Mouse (Mus musculus) heart, embryonic 15.5 days (tissue): ENCODE results near the gene Dlgap4. TPM values are rescaled to one million over a fixed set of nuclear protein-coding genes. Genes with fewer than 3 reads are reported as not detected.

Experiments
- ATAC-seq: fragments of 200-750 bp; cut with Nextera tagmentation; replicated peaks from 2 replicates; pipeline ENCODE4 v1.8.0; 2017; ENCODE audit warnings: low read depth, moderate TSS enrichment; ENCODE audit not compliant: insufficient number of reproducible peaks, insufficient read depth, low FRiP score
- H3K27ac ChIP-seq: fragments of 300-500 bp; sonication (generic); 2 replicates; pipeline ENCODE4 v1.5.1; 2015; ENCODE audit warnings: mild to moderate bottlenecking, inconsistent platforms
- H3K27me3 ChIP-seq: fragments of 300-500 bp; sonication (generic); 2 replicates; pipeline ENCODE4 v1.6.1; 2015; ENCODE audit warnings: inconsistent platforms
- H3K36me3 ChIP-seq: fragments of 300-500 bp; sonication (generic); 2 replicates; pipeline ENCODE4 v1.6.1; 2015; ENCODE audit warnings: mild to moderate bottlenecking, inconsistent platforms
- H3K4me1 ChIP-seq: fragments of 300-500 bp; sonication (generic); replicated peaks from 2 replicates; pipeline ENCODE4 v1.6.1; 2015; ENCODE audit warnings: inconsistent platforms
- H3K4me2 ChIP-seq: fragments of 300-500 bp; sonication (generic); 2 replicates; pipeline ENCODE4 v1.6.1; 2015; ENCODE audit warnings: inconsistent platforms, mild to moderate bottlenecking, moderate library complexity
- H3K4me3 ChIP-seq: fragments of 300-500 bp; sonication (generic); 2 replicates; pipeline ENCODE4 v1.5.1; 2015; ENCODE audit warnings: mild to moderate bottlenecking, inconsistent platforms
- H3K9ac ChIP-seq: fragments of 300-500 bp; sonication (generic); 2 replicates; pipeline ENCODE4 v1.6.1; 2015; ENCODE audit warnings: mild to moderate bottlenecking, inconsistent platforms
- H3K9me3 ChIP-seq: fragments of 300-500 bp; sonication (generic); replicated peaks from 2 replicates; pipeline ENCODE4 v1.6.1; 2016; ENCODE audit warnings: inconsistent platforms
- WGBS: fragments of 180-500 bp; shearing (Covaris S2); methylation state at CpG from one replicate; pipeline ENCODE4 v1.1.7; 2015; ENCODE audit warnings: mixed read lengths; 5-methylcytosine and 5-hydroxymethylcytosine counted together
- polyA plus RNA-seq: library from polyadenylated mRNA; unstranded; fragments of >200 nt; fragmentation: Nextera tagmentation; extraction: Ambion mirVana; gene quantifications from 2 replicates; pipeline ENCODE4 v1.2.1, GENCODE M21; 2015

Gene Dlgap4
- polyA plus RNA-seq, 1 experiment from 2014 or later: 45.4 TPM

GRCm38 (mm10) chr2:156642931-156643330 lies 29.4 kb downstream of the Dlgap4 start:
- no peak overlapping the region for H3K9ac ChIP-seq
- peaks cover 49% of the 10 kb centered on the region for H3K27me3 ChIP-seq
- H3K36me3 ChIP-seq: no peaks in the 10 kb centered on the region
- H3K4me1 ChIP-seq: no peaks in the 10 kb centered on the region
- no peak for ATAC-seq
- H3K4me2 ChIP-seq: no peak overlapping the region
- no peak overlapping the region for H3K27ac ChIP-seq
- WGBS: 21% methylated on average over 4 of the region's 4 CpGs
- H3K4me3 ChIP-seq: no peak overlapping the region
- no peaks in the 10 kb centered on the region for H3K9me3 ChIP-seq

- Histone ChIP-seq H3K4me1 (no peaks in the 10 kb centered on the region), H3K27me3 (peaks cover 54% of the 10 kb centered on the region), H3K4me2 (no peak overlapping the region), H3K27ac (no peak overlapping the region), H3K9ac (no peak overlapping the region), H3K4me3 (no peak overlapping the region), H3K36me3 (no peaks in the 10 kb centered on the region), H3K9me3 (no peaks in the 10 kb centered on the region)
- ATAC-seq: no peak
- WGBS: 48% methylated on average over 3 of the region's 3 CpGs
Measured at GRCm38 (mm10) chr2:156643406-156643805, 29.9 kb downstream of the Dlgap4 start.

GRCm38 (mm10) chr2:156645145-156645544 lies 31.6 kb downstream of the Dlgap4 start:
- no peak overlapping the region for H3K4me3 ChIP-seq
- H3K36me3 ChIP-seq: no peaks in the 10 kb centered on the region
- H3K4me2 ChIP-seq: no peak overlapping the region
- peaks cover 63% of the 10 kb centered on the region for H3K27me3 ChIP-seq
- no peaks in the 10 kb centered on the region for H3K4me1 ChIP-seq
- WGBS: 68% methylated on average over 6 of the region's 6 CpGs
- no peaks in the 10 kb centered on the region for H3K9me3 ChIP-seq
- H3K9ac ChIP-seq: no peak overlapping the region
- no peak for ATAC-seq
- H3K27ac ChIP-seq: no peak overlapping the region

GRCm38 (mm10) chr2:156646877-156647276 lies 33.4 kb downstream of the Dlgap4 start:
- no peak overlapping the region for H3K4me3 ChIP-seq
- no peak overlapping the region for H3K9ac ChIP-seq
- H3K36me3 ChIP-seq: no peaks in the 10 kb centered on the region
- no peak overlapping the region for H3K4me2 ChIP-seq
- ATAC-seq: no peak
- no peaks in the 10 kb centered on the region for H3K4me1 ChIP-seq
- WGBS: 60% methylated on average over 5 of the region's 5 CpGs
- H3K27ac ChIP-seq: no peak overlapping the region
- H3K27me3 ChIP-seq: peaks cover 73% of the 10 kb centered on the region
- H3K9me3 ChIP-seq: no peaks in the 10 kb centered on the region

GRCm38 (mm10) chr2:156648042-156648441 lies 34.5 kb downstream of the Dlgap4 start:
- Histone ChIP-seq H3K27me3 (peaks cover 77% of the 10 kb centered on the region), H3K4me2 (no peak overlapping the region), H3K4me1 (no peaks in the 10 kb centered on the region), H3K36me3 (no peaks in the 10 kb centered on the region), H3K4me3 (no peak overlapping the region), H3K9me3 (no peaks in the 10 kb centered on the region), H3K9ac (no peak overlapping the region), H3K27ac (no peak overlapping the region)
- 52% methylated on average over 5 of the region's 5 CpGs for WGBS
- ATAC-seq: no peak

- Histone ChIP-seq H3K9me3 (no peaks in the 10 kb centered on the region), H3K4me2 (no peak overlapping the region), H3K27ac (no peak overlapping the region), H3K9ac (no peak overlapping the region), H3K36me3 (no peaks in the 10 kb centered on the region), H3K4me3 (no peak overlapping the region), H3K4me1 (no peaks in the 10 kb centered on the region), H3K27me3 (peaks cover 76% of the 10 kb centered on the region)
- WGBS: 63% methylated on average over 5 of the region's 5 CpGs
- ATAC-seq: no peak
Measured at GRCm38 (mm10) chr2:156649450-156649849, 35.9 kb downstream of the Dlgap4 start.

- Histone ChIP-seq H3K27me3 (peaks cover 77% of the 10 kb centered on the region), H3K27ac (no peak overlapping the region), H3K4me1 (no peaks in the 10 kb centered on the region), H3K9me3 (no peaks in the 10 kb centered on the region), H3K9ac (no peak overlapping the region), H3K36me3 (no peaks in the 10 kb centered on the region), H3K4me2 (no peak overlapping the region), H3K4me3 (no peak overlapping the region)
- ATAC-seq: no peak; the same call in 1 of the 2 replicates
- 61% methylated on average over 6 of the region's 6 CpGs for WGBS
Measured at GRCm38 (mm10) chr2:156651019-156651418, 37.5 kb downstream of the Dlgap4 start.

GRCm38 (mm10) chr2:156652841-156653240 lies 39.3 kb downstream of the Dlgap4 start:
- Histone ChIP-seq H3K9me3 (no peaks in the 10 kb centered on the region), H3K4me3 (no peak overlapping the region), H3K36me3 (no peaks in the 10 kb centered on the region), H3K9ac (no peak overlapping the region), H3K27ac (no peak overlapping the region), H3K27me3 (peaks cover 69% of the 10 kb centered on the region), H3K4me1 (no peaks in the 10 kb centered on the region), H3K4me2 (no peak overlapping the region)
- ATAC-seq: no peak
- WGBS: 8% methylated on average over 8 of the region's 8 CpGs

GRCm38 (mm10) chr2:156654148-156654547 lies 40.6 kb downstream of the Dlgap4 start:
- no peak overlapping the region for H3K27ac ChIP-seq
- H3K36me3 ChIP-seq: no peaks in the 10 kb centered on the region
- H3K9ac ChIP-seq: no peak overlapping the region
- H3K4me1 ChIP-seq: no peaks in the 10 kb centered on the region
- ATAC-seq: no peak
- H3K27me3 ChIP-seq: peaks cover 56% of the 10 kb centered on the region
- no peak overlapping the region for H3K4me2 ChIP-seq
- 65% methylated on average over 5 of the region's 5 CpGs for WGBS
- H3K9me3 ChIP-seq: no peaks in the 10 kb centered on the region
- no peak overlapping the region for H3K4me3 ChIP-seq

GRCm38 (mm10) chr2:156655626-156656025 lies 42.1 kb downstream of the Dlgap4 start:
- Histone ChIP-seq H3K27ac (no peak overlapping the region), H3K4me2 (no peak overlapping the region), H3K9me3 (no peaks in the 10 kb centered on the region), H3K4me1 (no peaks in the 10 kb centered on the region), H3K36me3 (no peaks in the 10 kb centered on the region), H3K4me3 (no peak overlapping the region), H3K27me3 (peaks cover 53% of the 10 kb centered on the region), H3K9ac (no peak overlapping the region)
- 52% methylated on average over 5 of the region's 5 CpGs for WGBS
- no peak for ATAC-seq

GRCm38 (mm10) chr2:156657522-156657921 lies 44.0 kb downstream of the Dlgap4 start:
- no peak overlapping the region for H3K4me2 ChIP-seq
- no peak overlapping the region for H3K27ac ChIP-seq
- no peaks in the 10 kb centered on the region for H3K9me3 ChIP-seq
- no peaks in the 10 kb centered on the region for H3K4me1 ChIP-seq
- 76% methylated on average over 8 of the region's 8 CpGs for WGBS
- H3K27me3 ChIP-seq: peaks cover 40% of the 10 kb centered on the region
- H3K36me3 ChIP-seq: no peaks in the 10 kb centered on the region
- no peak for ATAC-seq
- H3K4me3 ChIP-seq: no peak overlapping the region
- H3K9ac ChIP-seq: no peak overlapping the region

GRCm38 (mm10) chr2:156658221-156658620 lies 44.7 kb downstream of the Dlgap4 start:
- Histone ChIP-seq H3K4me1 (no peaks in the 10 kb centered on the region), H3K27ac (no peak overlapping the region), H3K4me3 (no peak overlapping the region), H3K9ac (no peak overlapping the region), H3K27me3 (peaks cover 35% of the 10 kb centered on the region), H3K9me3 (no peaks in the 10 kb centered on the region), H3K4me2 (no peak overlapping the region), H3K36me3 (no peaks in the 10 kb centered on the region)
- ATAC-seq: no peak
- 82% methylated on average over 10 of the region's 10 CpGs for WGBS
